Mouse (Mus musculus) heart, adult 2 months (tissue): Measurements from ENCODE around the gene Olfr818. TPM values are rescaled to one million over a fixed set of nuclear protein-coding genes. Genes with fewer than 3 reads are reported as not detected.
"Not testable (repeated sequence)": the region's sequence is repeated elsewhere in the genome, so short reads cannot be mapped to it uniquely, and the experiment has no call there.

Experiments
- DNase-seq, 2 experiments: peaks; one replicate each; pipeline ENCODE4 v3.0.0; 2021
- H3K27ac ChIP-seq: fragments of 200-600 bp; 2 replicates; pipeline ENCODE4 v1.8.1; 2022
- H3K27me3 ChIP-seq: fragments of 200-500 bp; 2 replicates; pipeline ENCODE4 v1.6.1; 2012; ENCODE audit warnings: mild to moderate bottlenecking, low read length, inconsistent platforms, mixed read lengths; ENCODE audit not compliant: control insufficient read depth, insufficient read depth
- H3K36me3 ChIP-seq: fragments of 200-500 bp; 2 replicates; pipeline ENCODE4 v1.6.1; 2012; ENCODE audit warnings: low read length, inconsistent platforms; ENCODE audit not compliant: control insufficient read depth, insufficient read depth
- H3K4me1 ChIP-seq: fragments of 200-500 bp; 2 replicates; pipeline ENCODE4 v1.6.1; 2011; ENCODE audit warnings: low read length; ENCODE audit not compliant: control insufficient read depth, insufficient read depth
- H3K4me3 ChIP-seq: fragments of 200-600 bp; 2 replicates; pipeline ENCODE4 v1.8.1; 2022
- H3K79me2 ChIP-seq: fragments of 200-500 bp; replicated peaks from 2 replicates; pipeline ENCODE4 v1.6.1; 2012; ENCODE audit warnings: mild to moderate bottlenecking, inconsistent platforms, low read length, moderate library complexity, mixed read lengths; ENCODE audit not compliant: control insufficient read depth, insufficient read depth
- H3K9ac ChIP-seq: fragments of 200-500 bp; 2 replicates; pipeline ENCODE4 v1.6.1; 2012; ENCODE audit warnings: low read depth, mild to moderate bottlenecking, control low read depth, inconsistent platforms, low read length, mixed read lengths
- CTCF ChIP-seq: fragments of 200-600 bp; IDR thresholded peaks from 2 replicates; pipeline ENCODE4 v1.8.1; 2022; ENCODE audit warnings: antibody characterized with exemption, mild to moderate bottlenecking, moderate library complexity
- EP300 ChIP-seq: fragments of 200-500 bp; IDR thresholded peaks from 2 replicates; pipeline ENCODE4 v1.6.1; 2011; ENCODE audit warnings: low read depth, low read length, control low read depth; ENCODE audit not compliant: insufficient read depth
- POLR2A ChIP-seq: fragments of 200-500 bp; IDR thresholded peaks from 2 replicates; pipeline ENCODE4 v1.6.1; 2011; ENCODE audit warnings: mild to moderate bottlenecking, low read depth, low read length, control low read depth; ENCODE audit not compliant: insufficient read depth
- WGBS: fragments of 180-500 bp; shearing (Covaris S2); methylation state at CpG from one replicate; pipeline ENCODE4 v1.1.7; 2018; 5-methylcytosine and 5-hydroxymethylcytosine counted together
- intact Hi-C: fragments of 180-260 bp; cut with DNase I; formaldehyde crosslinking; loops from one replicate; pipeline ENCODE4 v1.15.1; 2025
- polyA plus RNA-seq: library from polyadenylated mRNA; depleted of rRNA; stranded (reverse); fragments of >200 nt; gene quantifications from 2 replicates; pipeline ENCODE4 v1.2.3, GENCODE M21; 2012; rRNA removed
- total RNA-seq, 2 experiments: library from RNA; stranded (reverse); gene quantifications; 2 replicates each; pipeline ENCODE4 v1.2.3; 2021

The Olfr818 gene
- total and polyA plus RNA-seq, 3 experiments, result not detected

GRCm38 (mm10) chr10:129915497-129915896, 33.4 kb downstream of the Olfr818 start, which contains the start of gene Olfr816:
Olfr816 (minus strand) TSS chr10:129915597.
- intact Hi-C loops, result no loop called here
- no peaks in the 10 kb centered on the region for H3K27me3 ChIP-seq
- WGBS, result 24% methylated on average over 1 of the region's 1 CpGs

GRCm38 (mm10) chr10:129905767-129906166, 43.1 kb downstream of the Olfr818 start, which contains the start of gene Olfr815:
Olfr815 (minus strand) TSS chr10:129905867.
- H3K36me3 ChIP-seq, H3K9ac ChIP-seq, H3K4me3 ChIP-seq, H3K27me3 ChIP-seq, H3K79me2 ChIP-seq, intact Hi-C loops, H3K4me1 ChIP-seq, DNase-seq, H3K27ac ChIP-seq: not testable (repeated sequence)
- WGBS, result 47% methylated on average over 1 of the region's 1 CpGs

More at GRCm38 (mm10) chr10:129915497-129915896, 33.4 kb downstream of the Olfr818 start, which contains the start of gene Olfr816:
- Histone ChIP-seq H3K4me3 (no peak within 1 kb of the TSS), H3K79me2 (no peaks in the 10 kb centered on the region), H3K27ac (no peak within 1 kb of the TSS), H3K9ac (no peak within 1 kb of the TSS), H3K36me3 (no peaks in the 10 kb centered on the region), H3K4me1 (no peaks in the 10 kb centered on the region)
- TF ChIP-seq CTCF (no peak), EP300 (no peak), POLR2A (no peak)
- DNase-seq, result no peak

Other genes starting within 250 kb of the Olfr818 start
- gene Olfr804, start 245.9 kb downstream of the Olfr818 start, total RNA-seq, result not detected
- gene Olfr804, start 245.9 kb downstream of the Olfr818 start, polyA plus RNA-seq, result not detected in 2 replicates
- not detected for gene Olfr805, start 219.7 kb downstream of the Olfr818 start, total RNA-seq
- gene Olfr805, start 219.7 kb downstream of the Olfr818 start, polyA plus RNA-seq, result not detected in 2 replicates
- not detected for gene Olfr806, start 207.2 kb downstream of the Olfr818 start, total RNA-seq
- not detected in 2 replicates for gene Olfr806, start 207.2 kb downstream of the Olfr818 start, polyA plus RNA-seq
- not detected for gene Olfr807, start 191.3 kb downstream of the Olfr818 start, total RNA-seq
- gene Olfr807, start 191.3 kb downstream of the Olfr818 start, polyA plus RNA-seq, result not detected in 2 replicates
- gene Olfr808, start 183.6 kb downstream of the Olfr818 start, total RNA-seq, result not detected
- not detected in 2 replicates for gene Olfr808, start 183.6 kb downstream of the Olfr818 start, polyA plus RNA-seq
- gene Olfr809, start 174.5 kb downstream of the Olfr818 start, total RNA-seq, result not detected
- gene Olfr809, start 174.5 kb downstream of the Olfr818 start, polyA plus RNA-seq, result not detected in 2 replicates
- gene Olfr810, start 154.2 kb downstream of the Olfr818 start, total RNA-seq, result not detected
- not detected in 2 replicates for gene Olfr810, start 154.2 kb downstream of the Olfr818 start, polyA plus RNA-seq
- not detected for gene Olfr811, start 144.7 kb downstream of the Olfr818 start, total RNA-seq
- not detected in 2 replicates for gene Olfr811, start 144.7 kb downstream of the Olfr818 start, polyA plus RNA-seq
- not detected for gene Olfr812, start 103.0 kb downstream of the Olfr818 start, total RNA-seq
- not detected in 2 replicates for gene Olfr812, start 103.0 kb downstream of the Olfr818 start, polyA plus RNA-seq
- not detected for gene Olfr813, start 93.7 kb downstream of the Olfr818 start, total RNA-seq
- not detected in 2 replicates for gene Olfr813, start 93.7 kb downstream of the Olfr818 start, polyA plus RNA-seq
- not detected for gene Olfr814, start 69.2 kb downstream of the Olfr818 start, total RNA-seq
- gene Olfr814, start 69.2 kb downstream of the Olfr818 start, polyA plus RNA-seq, result not detected in 2 replicates
- gene Olfr815, start 43.2 kb downstream of the Olfr818 start, total RNA-seq, result not detected
- gene Olfr815, start 43.2 kb downstream of the Olfr818 start, polyA plus RNA-seq, result not detected in 2 replicates
- not detected for gene Olfr816, start 33.5 kb downstream of the Olfr818 start, total RNA-seq
- not detected in 2 replicates for gene Olfr816, start 33.5 kb downstream of the Olfr818 start, polyA plus RNA-seq
- not detected for gene Olfr819, start 18.2 kb upstream of the Olfr818 start, total RNA-seq
- gene Olfr819, start 18.2 kb upstream of the Olfr818 start, polyA plus RNA-seq, result not detected in 2 replicates
- not detected for gene Olfr247, start 27.0 kb upstream of the Olfr818 start, total RNA-seq
- not detected in 2 replicates for gene Olfr247, start 27.0 kb upstream of the Olfr818 start, polyA plus RNA-seq
- not detected for gene Gm10310, start 36.0 kb upstream of the Olfr818 start, total RNA-seq
- not detected in 2 replicates for gene Gm10310, start 36.0 kb upstream of the Olfr818 start, polyA plus RNA-seq
- gene Olfr820, start 63.5 kb upstream of the Olfr818 start, total RNA-seq, result not detected
- gene Olfr820, start 63.5 kb upstream of the Olfr818 start, polyA plus RNA-seq, result not detected in 2 replicates
- gene Olfr821, start 81.2 kb upstream of the Olfr818 start, total RNA-seq, result not detected
- gene Olfr821, start 81.2 kb upstream of the Olfr818 start, polyA plus RNA-seq, result not detected in 2 replicates
- not detected for gene Olfr822, start 122.1 kb upstream of the Olfr818 start, total RNA-seq
- not detected in 2 replicates for gene Olfr822, start 122.1 kb upstream of the Olfr818 start, polyA plus RNA-seq
- not detected for gene Olfr823, start 166.3 kb upstream of the Olfr818 start, total RNA-seq
- gene Olfr823, start 166.3 kb upstream of the Olfr818 start, polyA plus RNA-seq, result not detected in 2 replicates
- not detected for gene Olfr824, start 180.9 kb upstream of the Olfr818 start, total RNA-seq
- gene Olfr824, start 180.9 kb upstream of the Olfr818 start, polyA plus RNA-seq, result not detected in 2 replicates
- not detected for gene Olfr825, start 217.7 kb upstream of the Olfr818 start, total RNA-seq
- not detected in 2 replicates for gene Olfr825, start 217.7 kb upstream of the Olfr818 start, polyA plus RNA-seq
- gene Olfr826, start 235.1 kb upstream of the Olfr818 start, total RNA-seq, result not detected
- not detected in 2 replicates for gene Olfr826, start 235.1 kb upstream of the Olfr818 start, polyA plus RNA-seq